Mouse (Mus musculus) hindbrain, embryonic 12.5 days (tissue): ENCODE results near the gene Gcsh. TPM values are rescaled to one million over a fixed set of nuclear protein-coding genes. Genes with fewer than 3 reads are reported as not detected.

Experiments used
- ATAC-seq: fragments of 200-750 bp; cut with Nextera tagmentation; 2 replicates; pipeline ENCODE4 v1.8.0; 2017; ENCODE audit warnings: moderate TSS enrichment; ENCODE audit not compliant: low FRiP score
- H3K27ac ChIP-seq: fragments of 300-500 bp; sonication (generic); 2 replicates; pipeline ENCODE4 v1.5.1; 2016; ENCODE audit warnings: mild to moderate bottlenecking
- H3K27me3 ChIP-seq: fragments of 300-500 bp; sonication (generic); 2 replicates; pipeline ENCODE4 v1.6.1; 2016; ENCODE audit warnings: mild to moderate bottlenecking
- H3K36me3 ChIP-seq: fragments of 300-500 bp; sonication (generic); 2 replicates; pipeline ENCODE4 v1.6.1; 2016; ENCODE audit warnings: mild to moderate bottlenecking
- H3K4me1 ChIP-seq: fragments of 300-500 bp; sonication (generic); 2 replicates; pipeline ENCODE4 v1.6.1; 2016
- H3K4me2 ChIP-seq: fragments of 300-500 bp; sonication (generic); replicated peaks from 2 replicates; pipeline ENCODE4 v1.6.1; 2016; ENCODE audit warnings: mild to moderate bottlenecking
- H3K4me3 ChIP-seq: fragments of 300-500 bp; sonication (generic); 2 replicates; pipeline ENCODE4 v1.5.1; 2016; ENCODE audit warnings: mild to moderate bottlenecking
- H3K9ac ChIP-seq: fragments of 300-500 bp; sonication (generic); 2 replicates; pipeline ENCODE4 v1.6.1; 2016; ENCODE audit warnings: mild to moderate bottlenecking, moderate library complexity
- H3K9me3 ChIP-seq: fragments of 300-500 bp; sonication (generic); replicated peaks from 2 replicates; pipeline ENCODE4 v1.6.1; 2016; ENCODE audit warnings: mild to moderate bottlenecking
- WGBS: fragments of 180-500 bp; shearing (Covaris S2); methylation state at CpG from one replicate; pipeline ENCODE4 v1.1.7; 2016; 5-methylcytosine and 5-hydroxymethylcytosine counted together
- polyA plus RNA-seq: library from polyadenylated mRNA; unstranded; fragments of >200 nt; fragmentation: Nextera tagmentation; extraction: Ambion mirVana; gene quantifications from 2 replicates; pipeline ENCODE4 v1.2.1, GENCODE M21; 2016

Gcsh gene
- polyA plus RNA-seq, 1 experiment from 2014 or later: 98.7 TPM

DNA sequence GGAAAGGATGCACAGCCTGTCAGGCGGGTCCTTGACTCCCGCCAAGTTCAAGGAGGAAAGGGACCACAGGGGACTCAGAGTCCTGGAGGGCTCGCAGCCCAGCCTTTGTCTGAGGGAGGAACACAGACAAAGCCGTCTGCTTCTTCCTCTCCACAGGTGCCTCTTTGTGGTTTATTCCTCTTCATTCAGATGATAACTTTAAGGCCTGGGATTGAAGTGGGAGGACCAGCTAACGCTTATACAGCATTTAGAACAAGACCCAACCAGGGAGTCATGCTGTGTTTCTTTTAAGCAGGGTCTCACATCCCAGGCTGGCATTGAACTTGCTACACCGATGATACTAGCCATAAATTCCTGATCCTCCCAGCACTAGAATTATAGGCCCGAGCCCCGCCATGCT lies 23.7 kb upstream of the Gcsh start:
- H3K4me1 ChIP-seq: no peaks in the 10 kb centered on the region
- H3K27me3 ChIP-seq: peaks cover 8% of the 10 kb centered on the region
- no peak overlapping the region for H3K9ac ChIP-seq
- ATAC-seq: no peak
- WGBS: 24% methylated on average over 8 of the region's 8 CpGs
- no peaks in the 10 kb centered on the region; the same call in 1 of the 2 replicates for H3K9me3 ChIP-seq
- no peak overlapping the region for H3K4me3 ChIP-seq
- no peak overlapping the region for H3K27ac ChIP-seq
- no peak overlapping the region for H3K4me2 ChIP-seq
- no peaks in the 10 kb centered on the region for H3K36me3 ChIP-seq

DNA sequence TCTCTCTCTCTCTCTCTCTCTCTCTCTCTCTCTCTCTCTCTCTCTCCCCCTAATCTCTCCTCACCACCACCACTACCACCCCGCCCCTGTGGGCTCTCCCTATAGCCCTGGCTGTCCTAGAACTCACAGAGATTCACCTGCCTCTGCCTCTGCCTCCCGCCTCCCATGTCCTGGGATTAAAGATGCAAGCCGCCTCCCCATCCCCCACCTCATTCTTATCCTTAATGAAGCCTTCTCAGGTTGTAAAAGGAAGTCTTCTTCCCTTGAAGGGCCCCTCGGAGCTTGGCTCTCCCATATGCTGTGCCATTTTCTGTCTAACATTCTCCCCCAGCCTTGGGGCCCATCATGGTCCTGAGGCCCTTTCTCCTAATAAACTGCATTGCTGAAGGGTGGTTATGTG lies 22.3 kb upstream of the Gcsh start:
- ATAC-seq: no peak
- Histone ChIP-seq H3K4me2 (no peak overlapping the region), H3K36me3 (no peaks in the 10 kb centered on the region), H3K9me3 (no peaks in the 10 kb centered on the region; the same call in 1 of the 2 replicates), H3K27me3 (peaks cover 8% of the 10 kb centered on the region), H3K9ac (no peak overlapping the region), H3K27ac (no peak overlapping the region), H3K4me3 (no peak overlapping the region), H3K4me1 (no peaks in the 10 kb centered on the region)
- WGBS: 61% methylated on average over 4 of the region's 4 CpGs

DNA sequence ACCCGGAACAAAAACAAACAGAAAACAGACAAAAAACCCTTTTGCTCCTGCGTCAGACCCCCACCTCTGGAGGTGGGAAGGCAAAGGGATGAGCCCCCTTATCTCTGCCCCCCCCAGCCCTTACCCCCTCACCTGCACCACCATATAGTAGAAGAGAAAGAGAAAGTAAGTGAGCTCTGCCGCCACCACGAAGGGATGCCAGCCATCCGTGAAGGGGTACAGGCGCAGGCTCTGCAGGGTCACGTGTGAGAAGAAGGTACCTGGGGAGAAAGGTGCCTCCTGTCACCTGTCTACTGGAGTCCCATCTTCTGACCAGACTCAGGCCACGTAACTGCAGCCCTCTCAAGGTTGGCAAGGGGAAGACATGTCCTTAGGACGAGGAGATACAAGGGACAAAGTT lies 18.0 kb upstream of the Gcsh start:
- no peak overlapping the region for H3K27ac ChIP-seq
- H3K4me3 ChIP-seq: no peak overlapping the region
- WGBS: 86% methylated on average over 9 of the region's 9 CpGs
- H3K4me2 ChIP-seq: no peak overlapping the region
- H3K9ac ChIP-seq: no peak overlapping the region
- no peaks in the 10 kb centered on the region; the same call in 1 of the 2 replicates for H3K9me3 ChIP-seq
- H3K4me1 ChIP-seq: no peaks in the 10 kb centered on the region
- ATAC-seq: no peak
- no peaks in the 10 kb centered on the region for H3K36me3 ChIP-seq
- no peaks in the 10 kb centered on the region; the same call in 1 of the 2 replicates for H3K27me3 ChIP-seq

DNA sequence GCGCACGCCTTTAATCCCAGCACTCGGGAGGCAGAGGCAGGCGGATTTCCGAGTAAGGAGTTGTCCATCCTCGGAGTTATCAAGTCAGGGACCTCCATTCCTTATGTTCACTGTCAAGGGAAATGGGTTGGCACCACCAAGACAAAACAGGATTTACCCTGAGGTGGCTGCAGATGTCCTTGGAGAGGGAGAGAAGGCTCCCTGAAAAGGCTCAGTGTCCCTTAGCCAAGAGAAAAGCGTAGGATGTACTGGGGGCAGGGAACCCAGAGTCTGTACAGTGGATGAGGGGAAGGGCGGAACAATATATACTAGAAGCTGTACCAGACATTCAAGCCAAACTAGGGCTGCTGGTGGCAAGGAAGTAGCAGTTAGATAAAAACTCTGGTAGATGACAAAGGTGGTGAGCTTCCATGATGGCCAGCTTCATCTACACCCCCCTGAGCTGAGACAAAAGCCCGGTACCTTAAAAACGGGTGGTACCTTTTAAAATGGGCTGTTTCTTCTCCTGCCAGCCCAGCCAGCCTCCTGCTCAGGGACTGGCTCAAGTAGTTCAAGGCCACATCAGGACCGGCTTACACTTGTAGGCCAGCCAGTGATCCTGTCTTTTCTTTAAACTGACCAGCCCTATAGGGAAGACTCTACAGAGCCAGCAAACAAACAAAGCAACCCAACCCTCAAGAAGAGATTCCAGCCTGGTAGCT lies 829 bp upstream of the Gcsh start:
- Histone ChIP-seq H3K36me3 (no peaks in the 10 kb centered on the region), H3K27me3 (peaks cover 3% of the 10 kb centered on the region; the same call in 1 of the 2 replicates), H3K4me1 (peaks cover 13% of the 10 kb centered on the region), H3K4me3 (peak overlapping the region; percentile 65), H3K27ac (no peak overlapping the region), H3K4me2 (peak overlapping the region; percentile 86), H3K9ac (peak overlapping the region; percentile 54; the same call in 1 of the 2 replicates), H3K9me3 (no peaks in the 10 kb centered on the region)
- ATAC-seq: no peak
- WGBS: 65% methylated on average over 11 of the region's 11 CpGs

DNA sequence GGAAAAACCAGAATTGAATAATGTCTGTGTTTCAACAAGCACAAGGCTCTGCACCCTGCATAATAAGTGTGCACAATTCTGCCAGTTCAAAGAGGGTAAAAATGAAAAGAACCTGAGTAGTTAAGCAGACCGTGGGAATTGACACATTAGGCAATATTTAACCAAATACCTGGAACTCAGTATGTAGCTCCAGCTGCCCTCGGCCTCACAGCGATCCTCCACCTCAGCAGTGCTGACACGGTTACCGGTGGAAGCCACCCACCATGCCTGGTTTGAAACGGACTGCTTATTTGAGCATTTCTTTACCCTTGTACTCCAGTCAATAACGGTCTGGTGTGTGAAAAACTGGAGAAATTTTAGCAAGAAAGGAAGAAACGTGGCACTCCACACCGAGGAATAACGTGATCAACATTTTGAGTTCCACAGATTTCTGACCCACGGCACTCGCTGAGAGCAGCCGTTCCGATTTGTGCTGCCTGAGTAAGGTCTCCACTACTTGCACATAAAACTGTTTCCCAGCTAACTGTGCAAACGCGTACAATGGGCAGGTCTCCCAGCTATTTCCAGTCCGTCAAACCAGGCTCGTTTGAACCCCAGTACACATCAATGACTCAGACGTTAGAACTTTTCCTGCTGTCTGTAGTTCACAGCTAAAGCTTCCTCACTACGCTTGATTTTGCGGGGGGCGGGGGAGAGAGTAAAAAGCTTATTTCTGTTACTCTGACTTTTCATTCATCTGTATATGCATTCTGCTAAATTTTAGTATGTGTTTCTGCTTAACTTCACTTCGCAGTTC lies 963 bp downstream of the Gcsh start:
- H3K27ac ChIP-seq: no peak overlapping the region
- H3K4me3 ChIP-seq: peak overlapping the region; percentile 65
- ATAC-seq: no peak
- peak overlapping the region; percentile 64 for H3K9ac ChIP-seq
- H3K36me3 ChIP-seq: 0 out of 2 replicates have a peak, but pooled peaks cover 3% of the 10 kb centered on the region
- H3K4me2 ChIP-seq: peak overlapping the region; percentile 86
- 11% methylated on average over 23 of the region's 23 CpGs for WGBS
- 0 out of 2 replicates have a peak, but pooled peaks cover 3% of the 10 kb centered on the region for H3K27me3 ChIP-seq
- peaks cover 13% of the 10 kb centered on the region for H3K4me1 ChIP-seq
- no peaks in the 10 kb centered on the region for H3K9me3 ChIP-seq

DNA sequence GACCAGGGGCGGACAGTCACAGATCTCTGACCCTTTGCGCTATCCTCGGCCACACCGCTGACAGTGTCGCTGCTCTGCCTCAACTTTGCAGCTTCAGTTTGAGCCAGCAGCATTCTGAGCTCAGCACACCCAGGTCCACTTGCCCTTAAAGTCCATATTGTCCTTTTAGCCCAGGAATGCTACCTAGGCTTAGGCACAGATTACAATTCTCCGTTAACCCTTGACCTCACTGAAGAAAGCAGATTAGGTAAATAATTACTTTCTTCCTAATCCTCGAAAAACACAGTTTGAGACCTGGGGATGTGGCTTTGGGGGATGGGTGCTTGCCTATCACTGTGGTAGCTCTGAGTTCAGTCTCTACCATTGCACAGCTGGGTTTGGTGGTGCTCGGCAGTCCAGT lies 2.1 kb downstream of the Gcsh start:
- H3K9ac ChIP-seq: 0 out of 2 replicates have a peak overlapping the region, but pooled peaks have one; percentile 18
- H3K4me1 ChIP-seq: peaks cover 13% of the 10 kb centered on the region
- 0 out of 2 replicates have a peak, but pooled peaks cover 11% of the 10 kb centered on the region for H3K36me3 ChIP-seq
- no peak for ATAC-seq
- H3K27me3 ChIP-seq: 0 out of 2 replicates have a peak, but pooled peaks cover 3% of the 10 kb centered on the region
- no peak overlapping the region for H3K27ac ChIP-seq
- whole genome bisulfite sequencing: 93% methylated on average over 8 of the region's 8 CpGs
- H3K9me3 ChIP-seq: no peaks in the 10 kb centered on the region
- no peak overlapping the region for H3K4me2 ChIP-seq
- no peak overlapping the region for H3K4me3 ChIP-seq

DNA sequence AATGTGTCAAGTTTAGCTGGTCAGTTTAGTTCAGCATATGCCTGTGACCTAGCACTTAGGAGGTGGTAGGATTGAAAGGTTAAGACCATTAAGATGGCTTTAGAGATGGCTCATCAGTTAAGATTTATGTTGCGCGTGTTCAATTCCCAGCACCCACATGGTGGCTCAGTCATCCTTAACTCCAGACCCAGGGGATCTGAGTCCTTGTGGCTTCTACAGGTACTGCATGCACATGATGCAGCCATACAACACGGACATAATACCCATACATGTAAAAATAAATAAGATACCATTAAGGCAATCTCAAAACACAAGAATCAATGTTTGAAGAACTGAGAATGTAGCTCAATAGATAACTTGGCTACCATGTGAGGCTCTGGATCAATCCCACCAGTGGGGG lies 3.5 kb downstream of the Gcsh start:
- ATAC-seq: no peak
- 97% methylated on average over 3 of the region's 3 CpGs for WGBS

DNA sequence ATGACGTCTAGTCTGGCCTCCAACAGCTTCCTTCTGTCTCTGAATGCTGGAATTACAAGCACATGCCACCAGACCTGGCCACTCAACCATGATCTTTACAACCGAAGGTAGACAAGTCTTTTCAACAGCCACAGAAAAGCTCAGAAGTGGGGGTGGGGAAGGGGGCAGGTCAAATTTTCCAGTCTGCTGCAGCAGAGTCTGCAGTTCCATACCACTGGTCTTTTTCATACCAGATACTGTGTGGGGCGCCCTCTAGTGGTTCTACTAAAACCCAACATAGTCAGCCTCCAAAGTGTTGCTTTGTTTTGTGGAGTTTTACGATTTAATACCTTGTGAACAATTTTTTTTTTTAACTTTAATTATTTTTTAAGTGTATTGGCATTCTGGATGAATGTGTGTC lies 13.2 kb downstream of the Gcsh start:
- Histone ChIP-seq H3K9ac (no peak overlapping the region), H3K4me2 (no peak overlapping the region; the same call in 1 of the 2 replicates), H3K27ac (no peak overlapping the region), H3K4me1 (peaks cover 12% of the 10 kb centered on the region), H3K9me3 (no peaks in the 10 kb centered on the region), H3K27me3 (no peaks in the 10 kb centered on the region), H3K36me3 (peaks cover 12% of the 10 kb centered on the region), H3K4me3 (no peak overlapping the region)
- no peak for ATAC-seq
- 12% methylated on average over 4 of the region's 4 CpGs for WGBS

More for the DNA sequence above, 3.5 kb downstream of the Gcsh start:
- H3K36me3 ChIP-seq: peaks cover 16% of the 10 kb centered on the region
- H3K27me3 ChIP-seq: 0 out of 2 replicates have a peak, but pooled peaks cover 3% of the 10 kb centered on the region
- no peak overlapping the region for H3K9ac ChIP-seq
- H3K4me2 ChIP-seq: no peak overlapping the region
- H3K4me1 ChIP-seq: peaks cover 13% of the 10 kb centered on the region
- no peak overlapping the region for H3K4me3 ChIP-seq
- H3K9me3 ChIP-seq: no peaks in the 10 kb centered on the region
- H3K27ac ChIP-seq: no peak overlapping the region

DNA sequence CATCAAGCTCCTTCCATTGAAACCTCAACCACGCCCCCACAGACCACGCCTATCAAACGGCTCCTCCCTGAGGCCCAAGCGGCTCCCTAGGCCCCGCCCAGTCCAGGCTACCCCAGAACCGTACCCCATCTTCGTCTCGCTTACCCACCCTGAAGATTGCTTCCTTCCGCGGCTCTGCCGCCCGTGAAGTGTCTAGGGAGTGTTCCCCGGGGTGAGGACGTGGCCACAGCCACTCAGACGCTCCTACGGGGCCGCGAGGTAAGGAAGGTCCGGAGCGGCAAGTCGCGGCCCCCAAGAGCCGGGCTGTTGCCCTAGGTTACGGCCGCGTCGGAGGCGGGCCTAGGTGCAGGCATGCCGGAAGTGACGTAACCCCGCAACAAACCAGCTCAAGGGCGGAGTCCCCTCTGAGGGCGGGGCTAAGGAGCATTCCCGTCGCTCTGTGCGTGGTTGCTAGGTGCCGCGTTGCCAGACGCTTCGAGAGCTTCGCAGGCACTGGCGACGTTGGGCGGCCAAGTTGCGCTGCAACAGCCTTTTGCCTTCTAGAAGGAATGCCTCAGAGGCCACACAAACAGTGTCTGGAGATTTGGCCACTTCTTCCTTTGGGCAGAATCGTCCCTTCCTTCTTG lies 14.6 kb downstream of the Gcsh start, which contains the start of gene 1700030J22Rik:
1700030J22Rik (minus strand) TSS at position 329 of the 626 bp plus-strand sequence.
- peak; percentile 99 for ATAC-seq
- WGBS: 0% methylated on average over 46 of the region's 46 CpGs
- no peaks in the 10 kb centered on the region for H3K27me3 ChIP-seq
- peak within 1 kb of the TSS; percentile 75 for H3K4me2 ChIP-seq
- H3K27ac ChIP-seq: peak within 1 kb of the TSS; percentile 45
- H3K36me3 ChIP-seq: peaks cover 8% of the 10 kb centered on the region
- peak within 1 kb of the TSS; percentile 52 for H3K9ac ChIP-seq
- H3K4me3 ChIP-seq: peak within 1 kb of the TSS; percentile 67
- H3K9me3 ChIP-seq: no peaks in the 10 kb centered on the region
- H3K4me1 ChIP-seq: peaks cover 12% of the 10 kb centered on the region

DNA sequence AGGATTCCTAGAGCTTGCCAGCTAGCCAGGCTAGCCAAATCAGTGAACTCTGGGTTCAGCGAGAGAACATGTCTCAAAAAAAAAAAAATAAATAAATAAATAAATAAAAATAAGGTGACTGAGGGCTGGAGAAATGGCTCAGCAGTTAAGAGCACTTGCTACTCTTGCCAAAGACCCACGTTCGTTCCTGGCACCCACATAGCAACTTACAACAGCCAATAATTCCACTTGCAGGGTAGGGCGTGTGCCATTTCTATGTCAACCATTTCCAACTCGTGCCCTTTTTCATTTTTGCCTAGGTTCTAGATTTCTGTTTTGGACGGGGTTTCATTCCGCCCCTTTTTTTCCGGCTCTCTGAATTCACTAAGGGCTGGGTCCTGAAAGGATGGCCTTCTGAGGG lies 15.3 kb downstream of the Gcsh start:
- ATAC-seq: no peak

DNA sequence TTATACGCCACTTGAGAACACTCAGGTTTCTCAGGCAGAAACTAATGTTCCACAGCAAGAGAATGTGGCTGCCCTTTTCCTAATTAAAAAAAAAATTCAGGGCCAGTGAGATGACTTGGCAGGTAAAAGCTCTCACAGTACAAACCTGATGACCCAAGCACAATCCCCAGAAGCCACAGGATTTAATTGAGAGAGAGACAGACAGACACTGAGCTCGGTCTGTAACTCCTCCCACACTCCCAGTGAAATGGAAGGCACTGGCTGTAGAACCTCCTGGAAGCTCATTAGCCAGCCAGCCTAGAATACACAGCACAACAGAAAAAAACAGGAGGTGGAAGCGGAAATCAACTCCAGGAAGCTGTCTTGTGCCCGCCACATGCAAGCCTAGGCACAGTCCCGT lies 17.7 kb downstream of the Gcsh start:
- WGBS: 68% methylated on average over 5 of the region's 5 CpGs
- Histone ChIP-seq H3K27me3 (no peaks in the 10 kb centered on the region), H3K4me3 (no peak overlapping the region), H3K27ac (no peak overlapping the region), H3K9me3 (no peaks in the 10 kb centered on the region), H3K36me3 (0 out of 2 replicates have a peak, but pooled peaks cover 9% of the 10 kb centered on the region), H3K4me2 (no peak overlapping the region), H3K4me1 (peaks cover 12% of the 10 kb centered on the region), H3K9ac (no peak overlapping the region)
- ATAC-seq: no peak

More for the DNA sequence above, 15.3 kb downstream of the Gcsh start:
- 37% methylated on average over 8 of the region's 8 CpGs for WGBS
- Histone ChIP-seq H3K4me3 (peak overlapping the region; percentile 67), H3K4me2 (peak overlapping the region; percentile 75), H3K27ac (peak overlapping the region; percentile 45; the same call in 1 of the 2 replicates), H3K27me3 (no peaks in the 10 kb centered on the region), H3K36me3 (0 out of 2 replicates have a peak, but pooled peaks cover 2% of the 10 kb centered on the region), H3K9ac (peak overlapping the region; percentile 52), H3K4me1 (peaks cover 12% of the 10 kb centered on the region), H3K9me3 (no peaks in the 10 kb centered on the region)

DNA sequence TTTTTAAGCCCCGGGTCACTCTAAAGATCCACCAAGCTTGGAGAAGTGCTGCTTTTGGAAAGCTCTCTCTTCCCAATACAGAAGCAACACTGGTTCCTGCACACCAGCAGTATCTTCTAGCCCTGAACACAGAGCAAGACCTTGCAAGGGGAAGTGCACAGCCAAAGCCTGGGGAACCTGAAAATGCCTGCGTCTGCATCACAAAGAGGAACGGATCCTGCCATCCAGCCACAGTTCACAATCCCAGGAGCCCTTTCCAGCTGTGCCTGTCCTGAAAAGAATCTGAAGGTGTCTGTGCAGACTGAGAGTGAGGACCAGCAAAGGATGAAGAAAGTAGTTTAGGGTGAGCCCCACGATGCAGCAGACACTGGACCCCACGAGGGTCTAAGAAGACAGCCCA lies 18.3 kb downstream of the Gcsh start:
- H3K27me3 ChIP-seq: no peaks in the 10 kb centered on the region
- H3K9me3 ChIP-seq: no peaks in the 10 kb centered on the region
- H3K4me3 ChIP-seq: no peak overlapping the region
- no peak overlapping the region for H3K9ac ChIP-seq
- H3K4me2 ChIP-seq: no peak overlapping the region
- ATAC-seq: no peak
- H3K36me3 ChIP-seq: 0 out of 2 replicates have a peak, but pooled peaks cover 9% of the 10 kb centered on the region
- H3K27ac ChIP-seq: no peak overlapping the region
- peaks cover 12% of the 10 kb centered on the region for H3K4me1 ChIP-seq
- WGBS: 39% methylated on average over 5 of the region's 5 CpGs
